Mouse (Mus musculus): ENCODE measurements around the gene H2-Eb1. TPM values are rescaled to one million over a fixed set of nuclear protein-coding genes. Genes with fewer than 3 reads are reported as not detected.

Gene H2-Eb1
- polyA plus RNA-seq, 1 experiment = not detected

DNA sequence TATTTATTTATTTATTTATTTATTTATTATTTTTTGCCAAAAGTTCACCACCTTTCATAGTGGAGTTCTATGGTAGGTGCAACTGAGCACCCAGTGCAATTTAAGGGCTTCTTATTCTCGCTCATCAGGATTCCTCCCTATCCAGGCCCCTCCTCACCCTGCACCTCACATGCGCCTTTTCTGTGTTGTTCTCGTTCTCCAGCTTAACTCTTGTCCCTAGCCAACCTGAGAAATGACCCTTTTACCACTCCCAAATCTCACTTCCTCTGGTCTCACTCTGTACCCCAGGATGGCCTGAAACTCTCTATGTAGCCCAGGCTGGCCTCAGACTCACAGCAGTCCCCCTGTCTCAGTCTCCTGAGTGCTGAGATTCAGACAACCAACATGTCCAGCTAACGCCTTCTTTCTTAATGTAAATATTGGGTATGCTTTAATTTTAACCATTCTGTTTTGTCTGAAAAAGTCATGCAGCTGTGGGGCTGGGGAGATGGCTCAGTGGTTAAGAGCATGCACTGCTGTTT is 3.9 kb upstream of the H2-Eb1 start:
- TF ChIP-seq GATA1 (IDR thresholded peaks at IDR 0.05; ENCODE audit: low read length) = no peak

DNA sequence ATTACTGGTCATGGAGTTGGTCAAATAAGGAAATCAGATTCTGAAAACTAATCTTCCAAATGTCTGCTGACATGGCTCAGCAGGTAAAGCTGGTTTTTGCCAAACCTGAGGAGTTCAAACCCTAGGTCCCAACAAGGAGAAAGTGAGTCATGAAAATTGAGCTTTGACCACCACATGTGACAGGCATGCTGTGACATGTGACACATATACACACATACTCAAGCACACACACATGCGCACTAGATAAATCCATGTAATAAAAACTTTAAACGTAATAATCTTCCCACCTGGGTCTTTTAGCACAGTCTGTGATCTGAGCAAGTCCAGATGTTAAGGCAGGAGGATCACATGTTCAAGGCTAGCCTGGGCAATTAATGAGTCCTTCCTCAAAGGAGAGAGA is 1.9 kb upstream of the H2-Eb1 start:
- TF ChIP-seq GATA1 (IDR thresholded peaks at IDR 0.05; ENCODE audit: low read length) = no peak

DNA sequence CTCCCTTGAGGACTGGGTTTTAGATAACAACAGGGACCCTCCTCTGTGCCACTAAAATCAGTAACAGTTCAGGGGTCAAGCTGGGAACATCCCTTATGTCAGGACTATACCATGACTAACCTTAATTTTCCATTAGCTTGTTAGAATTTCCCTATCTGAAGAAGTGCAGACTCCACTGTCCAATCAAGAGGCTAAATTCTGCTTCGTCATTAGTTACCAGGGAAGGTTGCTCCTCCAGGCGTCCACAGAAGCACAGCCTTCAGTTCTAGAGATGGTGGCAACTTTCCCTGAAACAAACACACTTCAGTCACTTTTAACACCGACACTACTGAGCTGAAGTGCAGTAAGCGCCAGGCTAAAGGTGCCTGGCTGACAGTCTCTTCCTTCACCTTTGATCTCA is 916 bp upstream of the H2-Eb1 start:
- no peak for TF ChIP-seq GATA1 (IDR thresholded peaks at IDR 0.05; ENCODE audit: low read length)

DNA sequence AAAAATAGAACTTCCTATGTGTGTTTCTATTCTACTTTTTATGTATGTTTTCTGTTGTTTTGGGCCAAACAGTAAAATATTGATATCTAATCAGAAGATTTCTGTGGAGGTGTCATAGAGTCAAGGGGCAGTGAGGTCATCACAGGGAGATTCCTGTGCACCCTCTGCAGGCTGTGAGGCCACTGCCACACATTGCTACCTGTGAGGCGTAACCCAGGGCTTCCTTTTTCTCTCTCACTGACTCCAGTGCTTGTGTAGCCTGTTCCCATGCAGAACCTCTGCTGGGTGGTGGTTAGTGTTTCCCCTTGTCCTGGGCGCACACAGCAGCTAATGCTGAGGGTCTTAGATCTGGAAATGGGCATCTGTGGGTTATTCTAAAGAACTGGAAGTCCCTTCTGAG is 740 bp downstream of the H2-Eb1 start:
- TF ChIP-seq GATA1 (IDR thresholded peaks at IDR 0.05; ENCODE audit: low read length) = no peak

DNA sequence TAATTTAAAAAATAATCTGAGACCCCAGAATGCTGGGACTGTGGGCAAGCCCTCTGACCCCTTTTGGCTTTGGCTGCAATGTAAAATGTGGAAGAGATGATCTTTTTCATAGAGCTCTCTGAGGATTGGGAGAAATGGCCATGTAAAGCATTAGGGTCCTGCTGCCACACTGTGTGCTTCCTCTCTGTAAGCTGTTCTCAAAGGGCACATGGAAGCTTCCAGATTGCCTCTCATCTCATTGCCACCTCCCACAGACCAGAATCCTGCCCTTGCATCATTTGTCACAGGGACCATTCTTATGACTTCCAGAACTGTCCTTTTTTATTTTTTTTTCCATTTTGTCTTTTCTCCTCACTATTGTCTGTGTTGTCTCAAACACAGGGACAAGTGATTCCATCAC is 1.5 kb downstream of the H2-Eb1 start:
- TF ChIP-seq GATA1 (IDR thresholded peaks at IDR 0.05; ENCODE audit: low read length) = no peak

DNA sequence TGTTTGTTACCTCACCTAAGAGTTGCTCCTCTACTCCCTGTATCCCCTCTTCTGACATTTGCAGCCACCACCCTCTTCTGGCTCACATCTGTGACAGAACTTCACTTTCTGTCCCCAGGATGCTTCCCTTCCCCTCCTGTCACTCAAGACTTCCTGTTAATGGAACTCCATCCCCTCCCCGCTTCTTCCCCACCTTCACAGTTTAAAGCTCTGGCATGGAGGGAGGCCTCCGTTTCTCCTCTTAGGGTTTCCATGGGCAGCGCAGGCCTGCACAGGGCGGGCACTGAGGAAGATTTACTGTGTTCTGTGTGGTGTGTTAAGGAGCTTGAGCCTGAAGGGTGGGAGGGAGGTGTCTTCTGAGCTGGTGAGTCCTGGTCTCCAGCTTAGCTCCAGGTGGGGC is 2.5 kb downstream of the H2-Eb1 start:
- TF ChIP-seq GATA1 (IDR thresholded peaks at IDR 0.05; ENCODE audit: low read length) = no peak

DNA sequence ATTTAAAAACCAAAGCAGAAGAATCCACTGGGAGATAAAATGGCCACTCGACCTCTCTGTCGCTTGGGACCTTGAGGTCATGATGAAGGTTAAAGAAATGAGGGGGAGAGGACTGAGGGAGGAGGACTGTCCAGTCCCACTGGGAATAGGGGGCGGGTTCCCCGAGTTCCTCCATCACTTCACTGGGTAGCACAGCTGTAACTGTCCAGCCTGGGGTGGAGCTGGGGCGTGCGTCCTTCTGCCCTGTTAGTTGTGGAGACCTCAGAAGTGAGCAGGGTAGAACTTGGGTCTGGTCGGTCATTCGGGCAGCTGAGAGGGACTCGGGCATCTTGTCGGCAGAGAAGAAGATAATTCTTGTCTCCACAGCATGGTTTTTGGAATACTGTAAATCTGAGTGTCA is 3.6 kb downstream of the H2-Eb1 start:
- no peak for TF ChIP-seq GATA1 (IDR thresholded peaks at IDR 0.05; ENCODE audit: low read length)

DNA sequence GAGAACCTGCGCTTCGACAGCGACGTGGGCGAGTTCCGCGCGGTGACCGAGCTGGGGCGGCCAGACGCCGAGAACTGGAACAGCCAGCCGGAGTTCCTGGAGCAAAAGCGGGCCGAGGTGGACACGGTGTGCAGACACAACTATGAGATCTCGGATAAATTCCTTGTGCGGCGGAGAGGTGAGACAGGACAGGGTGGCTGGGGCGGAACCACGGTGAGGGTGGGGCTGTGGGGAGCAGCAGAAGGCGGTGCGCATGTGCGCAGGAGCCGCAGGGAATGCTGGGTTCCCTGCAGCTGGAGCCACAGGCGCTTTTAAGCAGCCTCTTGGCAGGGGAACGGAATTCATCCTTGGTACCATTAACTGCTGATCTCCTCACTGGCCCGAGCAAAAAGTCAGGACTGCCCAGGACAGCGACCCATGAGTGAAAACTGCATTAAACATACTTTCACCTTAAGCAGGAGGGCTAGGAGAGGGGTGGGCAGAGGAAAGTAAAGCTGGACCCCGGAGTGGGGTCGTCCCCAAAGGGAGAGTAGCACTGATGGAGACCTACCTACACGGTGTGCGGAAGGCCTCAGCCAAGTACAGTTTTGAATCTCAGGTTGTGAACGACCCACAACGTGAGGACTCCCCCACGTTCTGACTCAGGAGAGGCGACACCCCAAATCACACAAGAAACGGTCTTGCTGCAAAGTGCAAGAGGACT is 4.2 kb downstream of the H2-Eb1 start:
- no peak for TF ChIP-seq GATA1 (IDR thresholded peaks at IDR 0.05; ENCODE audit: low read length)

DNA sequence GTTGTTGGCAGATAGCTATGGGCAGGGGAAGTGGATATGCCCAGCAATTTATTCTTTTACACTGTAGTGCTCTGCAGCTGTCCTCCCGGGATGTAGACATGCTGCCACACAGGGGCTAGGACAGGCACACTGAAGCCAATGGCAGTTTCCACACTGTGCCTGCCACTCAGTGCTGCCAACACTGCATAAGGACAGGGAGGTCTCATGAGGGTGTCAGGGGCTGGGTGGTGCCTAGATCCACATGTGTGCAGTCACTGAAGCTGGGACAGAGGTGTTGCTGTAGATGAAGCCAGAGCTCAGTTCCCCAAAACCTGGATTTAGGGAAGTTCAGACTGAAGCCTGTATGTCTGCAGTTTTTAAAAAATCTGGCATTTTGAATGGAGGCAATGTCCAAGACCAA is 6.5 kb downstream of the H2-Eb1 start:
- TF ChIP-seq GATA1 (IDR thresholded peaks at IDR 0.05; ENCODE audit: low read length) = no peak

DNA sequence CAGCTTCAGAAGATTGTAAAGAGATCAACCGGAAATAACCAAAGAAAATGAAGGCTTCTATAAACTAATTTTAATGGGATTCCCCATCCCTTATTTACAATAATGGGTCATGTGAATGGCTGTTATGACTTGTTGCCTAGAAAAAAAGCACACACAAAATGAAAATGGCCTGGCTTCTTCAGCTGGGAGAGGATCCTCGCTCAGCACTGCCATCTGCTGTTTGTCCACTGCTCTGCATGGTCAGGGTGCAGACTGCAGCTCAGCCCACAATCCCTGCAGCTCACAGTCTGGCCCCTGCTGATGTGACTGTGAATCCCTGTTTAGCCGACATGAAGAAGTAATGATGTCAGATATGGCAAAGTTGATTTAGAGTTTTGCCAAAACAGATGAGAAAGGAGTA is 7.7 kb downstream of the H2-Eb1 start:
- TF ChIP-seq GATA1 (IDR thresholded peaks at IDR 0.05; ENCODE audit: low read length) = no peak

DNA sequence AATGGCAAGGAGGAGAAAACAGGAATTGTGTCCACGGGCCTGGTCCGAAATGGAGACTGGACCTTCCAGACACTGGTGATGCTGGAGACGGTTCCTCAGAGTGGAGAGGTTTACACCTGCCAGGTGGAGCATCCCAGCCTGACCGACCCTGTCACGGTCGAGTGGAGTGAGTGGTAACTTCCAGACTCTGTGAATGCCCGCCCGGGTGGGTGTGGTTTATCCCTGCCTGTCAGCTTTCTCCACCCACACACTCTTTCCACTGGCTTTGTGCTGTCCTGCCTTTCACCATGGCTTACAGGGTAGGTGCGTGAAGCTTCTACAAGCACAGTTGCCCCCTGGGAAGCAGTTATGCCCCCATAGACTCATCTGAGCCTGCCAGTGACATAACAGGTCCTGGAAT is 8.6 kb downstream of the H2-Eb1 start:
- no peak for TF ChIP-seq GATA1 (IDR thresholded peaks at IDR 0.05; ENCODE audit: low read length)

DNA sequence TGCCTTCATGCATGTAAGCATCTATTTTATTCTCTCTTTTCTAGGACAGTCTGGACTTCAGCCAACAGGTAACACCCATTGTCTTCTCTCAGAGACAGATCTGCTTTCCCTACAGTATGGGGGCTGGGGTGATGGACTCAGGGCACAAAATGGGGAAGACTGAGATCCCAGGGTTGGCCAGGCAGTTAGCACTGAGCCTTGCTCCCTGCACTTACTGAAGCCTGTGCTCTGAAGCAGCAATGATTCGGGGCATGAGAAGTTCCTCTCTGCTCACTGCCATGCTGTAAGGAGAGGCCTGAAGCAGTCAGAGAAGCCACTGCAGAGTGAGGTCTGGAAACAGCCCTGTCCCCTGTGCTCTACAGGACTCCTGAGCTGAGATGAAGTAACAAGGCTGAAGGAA is 9.8 kb downstream of the H2-Eb1 start:
- no peak for TF ChIP-seq GATA1 (IDR thresholded peaks at IDR 0.05; ENCODE audit: low read length)

DNA sequence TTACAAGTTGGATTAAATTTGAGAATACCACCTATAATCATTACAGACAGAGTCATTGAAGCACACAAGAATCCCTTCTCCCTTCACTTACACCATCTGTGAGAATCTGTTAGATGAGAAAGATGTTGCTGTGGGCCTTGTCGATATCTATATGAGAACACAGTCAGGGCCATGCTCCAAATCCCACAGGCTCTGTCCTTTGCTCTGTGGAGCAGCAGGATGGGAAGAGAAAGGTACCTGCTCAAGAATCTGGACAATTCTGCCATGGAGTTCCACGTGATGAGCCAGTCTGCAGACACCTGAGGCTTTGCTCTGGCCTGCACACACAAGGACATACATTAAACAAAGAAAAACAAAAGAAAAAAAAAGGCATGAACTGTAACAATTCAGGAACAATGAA is 11.0 kb downstream of the H2-Eb1 start:
- no peak for TF ChIP-seq GATA1 (IDR thresholded peaks at IDR 0.05; ENCODE audit: low read length)

DNA sequence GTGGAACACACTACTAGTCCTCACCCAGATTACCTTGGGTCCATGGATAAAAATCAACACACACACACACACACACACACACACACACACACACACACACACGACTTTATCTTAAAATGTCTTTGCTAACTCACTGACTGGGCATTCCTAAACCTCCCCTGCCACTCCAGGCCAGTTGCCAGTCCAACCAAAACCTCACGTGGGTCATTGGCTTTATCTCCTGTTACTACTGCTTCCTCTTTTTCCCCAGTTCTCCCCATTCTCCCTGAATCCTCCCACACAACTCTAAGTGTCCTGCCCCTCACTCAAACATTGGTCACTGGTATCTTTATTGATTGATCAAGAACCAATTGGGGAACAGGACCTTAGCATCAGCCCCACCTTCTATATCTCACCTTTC is 11.6 kb downstream of the H2-Eb1 start:
- TF ChIP-seq GATA1 (IDR thresholded peaks at IDR 0.05; ENCODE audit: low read length) = no peak

DNA sequence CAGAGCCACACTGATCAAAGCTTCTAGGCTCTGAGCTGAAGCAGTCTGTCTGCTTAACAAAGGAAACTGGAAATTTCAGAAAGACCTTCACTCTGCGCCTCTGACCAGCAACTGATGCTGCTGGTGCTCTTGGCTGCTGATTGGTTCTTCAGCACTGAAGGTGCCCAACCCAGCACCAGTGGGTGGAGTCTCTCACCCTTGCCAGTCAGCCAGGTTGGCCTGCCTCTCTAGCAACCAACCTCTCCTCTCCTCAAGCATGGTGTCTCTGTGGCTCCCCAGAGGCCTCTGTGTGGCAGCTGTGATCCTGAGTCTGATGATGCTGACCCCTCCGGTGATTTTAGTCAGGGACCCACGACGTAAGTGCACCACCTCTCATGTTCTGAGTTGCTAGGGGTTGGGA is 19.8 kb downstream of the H2-Eb1 start, which contains the start of gene H2-Eb2:
Gene H2-Eb2, plus strand, starts transcription at position 230 of the 400 bp plus-strand sequence.
- TF ChIP-seq GATA1 (IDR thresholded peaks at IDR 0.05; ENCODE audit: low read length) = no peak

DNA sequence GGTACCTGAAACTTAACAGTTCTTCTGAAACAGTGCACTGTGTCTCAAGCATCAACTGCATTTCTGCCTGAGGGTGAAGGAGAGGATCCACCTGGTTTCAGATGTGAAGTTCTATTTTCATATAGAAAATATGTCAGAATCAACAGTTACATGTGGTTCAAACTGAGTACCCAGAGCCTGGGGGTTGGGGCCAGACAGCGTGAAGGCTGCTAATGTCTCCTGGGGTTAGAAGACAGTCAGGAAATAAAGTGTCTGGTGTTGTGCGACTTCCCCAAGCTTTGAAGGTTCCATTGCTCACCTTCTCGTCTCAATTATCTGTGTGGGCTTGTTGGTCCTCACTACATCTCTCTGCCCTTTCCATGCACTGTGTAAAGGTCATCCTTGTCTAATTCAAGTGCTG is 20.7 kb downstream of the H2-Eb1 start:
- TF ChIP-seq GATA1 (IDR thresholded peaks at IDR 0.05; ENCODE audit: low read length) = no peak

DNA sequence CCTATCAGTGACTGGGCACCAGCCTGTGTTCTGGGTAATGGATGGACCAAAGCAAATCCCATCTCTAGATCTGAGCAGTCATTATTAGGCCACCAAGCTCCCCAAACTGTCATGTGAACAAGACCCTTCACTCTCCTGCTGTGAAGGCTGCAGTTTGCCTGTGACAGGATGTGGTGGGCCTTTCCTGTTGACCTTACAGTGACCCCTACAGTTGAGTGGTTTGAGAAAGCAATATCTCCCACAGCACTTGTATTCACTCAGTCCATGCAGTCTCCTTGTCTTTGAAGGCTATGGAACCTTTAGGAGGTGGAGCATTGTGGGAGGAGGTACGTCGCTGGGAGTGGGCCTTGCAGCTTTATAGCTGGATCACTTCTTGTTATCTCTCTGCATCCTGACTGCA is 24.1 kb downstream of the H2-Eb1 start:
- no peak for TF ChIP-seq GATA1 (IDR thresholded peaks at IDR 0.05; ENCODE audit: low read length)

DNA sequence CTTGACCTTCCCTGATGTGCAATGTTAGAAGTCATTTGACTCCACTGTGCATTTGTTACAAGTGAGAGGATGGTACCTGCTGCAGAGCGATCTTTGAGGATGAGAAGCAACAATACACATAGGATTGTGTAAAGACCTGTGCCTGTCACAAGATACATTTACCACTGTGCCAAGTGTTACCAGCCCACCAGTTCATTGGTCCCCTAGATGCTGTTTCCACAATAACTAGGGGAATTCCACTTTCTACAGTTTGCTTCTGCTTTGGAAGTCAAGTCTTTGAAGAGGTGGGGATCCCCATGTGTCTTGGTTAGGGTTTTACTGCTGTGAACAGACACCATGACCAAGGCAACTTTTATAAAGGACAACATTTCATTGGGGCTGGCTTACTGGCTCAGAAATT is 25.5 kb downstream of the H2-Eb1 start:
- TF ChIP-seq GATA1 (IDR thresholded peaks at IDR 0.05; ENCODE audit: low read length) = no peak
